Mouse (Mus musculus): Measurements from ENCODE around the gene Spg20.
A peak's percentile ranks its signal among the peaks of the same experiment; 100 is the strongest.

- TF ChIP-seq CTCF (conservative IDR thresholded peaks at IDR 0.05; ENCODE audit: insufficient read depth, insufficient read length, low read depth, low read length) (peak; percentile 83), POLR2A (IDR thresholded peaks at IDR 0.05; ENCODE audit: low read depth, low read length) (peak; percentile 75)
Measured at GRCm38 (mm10) chr3:55111935-55112709, at the start of gene Spg20.

All from kidney, adult 2 months (tissue).